Mouse (Mus musculus): ENCODE data around the gene Fam20b. TPM values are rescaled to one million over a fixed set of nuclear protein-coding genes. Genes with fewer than 3 reads are reported as not detected.
A peak's percentile ranks its signal among the peaks of the same experiment; 100 is the strongest.

The Fam20b gene
- polyA plus RNA-seq, 1 experiment, result 48.8 TPM

DNA sequence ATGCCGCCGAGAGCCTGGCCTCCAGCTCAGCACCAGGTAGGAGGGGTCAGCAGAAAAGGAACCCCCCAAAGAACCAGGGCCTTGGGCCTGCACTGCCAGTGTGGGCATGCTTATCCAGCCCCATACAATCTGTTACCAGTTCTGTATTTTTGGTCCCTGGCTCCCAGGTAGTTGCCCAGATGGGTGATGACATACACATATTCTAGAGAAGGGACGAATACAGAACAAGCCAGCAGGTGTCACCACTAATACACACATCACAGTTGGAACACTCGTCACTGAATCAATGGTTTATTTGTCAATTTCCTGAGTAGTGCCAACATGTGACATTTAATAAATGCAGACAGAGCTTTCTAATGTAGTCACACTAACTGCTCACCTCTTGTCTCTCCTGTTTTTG is 78.3 kb downstream of the Fam20b start:
- Histone ChIP-seq H3K4me1 (ENCODE audit: control insufficient read depth, insufficient read depth, low read length) (peaks cover 12% of the 10 kb centered on the region), H3K27me3 (ENCODE audit: control insufficient read depth, insufficient read depth, low read length) (no peaks in the 10 kb centered on the region), H3K4me3 (replicated peaks; ENCODE audit: insufficient read depth, low read depth, low read length) (no peak overlapping the region), H3K27ac (ENCODE audit: insufficient read depth, low read length) (no peak overlapping the region)
- WGBS, result 41% methylated on average over 4 of the region's 4 CpGs
- TF ChIP-seq POLR2A (IDR thresholded peaks at IDR 0.05; ENCODE audit: borderline replicate concordance, insufficient read depth, low read length) (no peak), CTCF (IDR thresholded peaks at IDR 0.05; ENCODE audit: borderline replicate concordance, insufficient read depth, low read depth, low read length) (peak; percentile 45; the same call in 1 of the 2 replicates)
- peak in 1 of 2 experiments; percentile 61 for DNase-seq

DNA sequence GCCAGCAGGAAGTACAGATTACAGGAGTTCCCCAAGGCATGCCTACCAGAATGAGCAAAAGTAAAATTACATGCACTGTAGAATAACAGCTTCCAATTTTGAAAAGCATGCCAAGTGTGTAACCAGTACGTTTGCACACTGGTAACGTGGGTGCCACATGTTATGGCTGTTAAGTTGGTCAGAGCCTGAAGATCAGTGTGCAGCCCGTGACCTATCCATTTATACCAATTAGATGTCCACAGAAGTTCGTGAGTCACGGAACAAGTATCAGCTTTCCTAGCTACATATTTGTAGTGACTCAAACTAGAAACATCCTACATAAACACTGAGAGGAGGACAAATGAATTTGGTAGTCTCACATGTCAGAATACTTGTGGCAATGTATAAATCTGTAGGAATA is 79.4 kb downstream of the Fam20b start:
- no peak overlapping the region for H3K4me3 ChIP-seq (replicated peaks; ENCODE audit: insufficient read depth, low read depth, low read length)
- TF ChIP-seq CTCF (IDR thresholded peaks at IDR 0.05; ENCODE audit: borderline replicate concordance, insufficient read depth, low read depth, low read length), result no peak
- no peak for TF ChIP-seq POLR2A (IDR thresholded peaks at IDR 0.05; ENCODE audit: borderline replicate concordance, insufficient read depth, low read length)
- DNase-seq, result no peak

DNA sequence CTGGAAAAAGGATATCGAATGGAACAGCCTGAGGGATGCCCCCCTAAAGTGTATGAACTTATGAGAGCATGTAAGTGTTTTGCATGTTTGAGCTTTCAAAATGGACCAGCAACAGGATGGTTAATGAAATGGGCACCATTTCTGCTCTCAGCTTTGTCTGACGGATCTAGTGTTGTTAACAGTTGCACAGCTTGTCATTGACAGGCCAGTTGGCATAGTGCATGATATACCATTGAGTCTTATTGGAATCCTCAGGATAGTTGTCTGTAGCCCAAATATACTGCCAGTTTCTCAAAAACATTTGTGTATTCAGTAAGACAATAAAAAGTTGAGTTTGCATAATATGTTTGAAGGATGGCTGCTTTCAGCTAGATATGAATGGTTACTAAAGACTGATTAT is 83.7 kb downstream of the Fam20b start:
- Histone ChIP-seq H3K4me3 (replicated peaks; ENCODE audit: insufficient read depth, low read depth, low read length) (no peak overlapping the region), H3K27ac (ENCODE audit: insufficient read depth, low read length) (no peak overlapping the region), H3K4me1 (ENCODE audit: control insufficient read depth, insufficient read depth, low read length) (no peaks in the 10 kb centered on the region), H3K27me3 (ENCODE audit: control insufficient read depth, insufficient read depth, low read length) (no peaks in the 10 kb centered on the region)
- no peak for DNase-seq
- 65% methylated on average over 2 of the region's 2 CpGs for WGBS
- TF ChIP-seq CTCF (IDR thresholded peaks at IDR 0.05; ENCODE audit: borderline replicate concordance, insufficient read depth, low read depth, low read length) (no peak), POLR2A (IDR thresholded peaks at IDR 0.05; ENCODE audit: borderline replicate concordance, insufficient read depth, low read length) (no peak)

More for the DNA sequence above, 79.4 kb downstream of the Fam20b start:
- Histone ChIP-seq H3K27ac (ENCODE audit: insufficient read depth, low read length) (no peak overlapping the region), H3K4me1 (ENCODE audit: control insufficient read depth, insufficient read depth, low read length) (peaks cover 7% of the 10 kb centered on the region), H3K27me3 (ENCODE audit: control insufficient read depth, insufficient read depth, low read length) (no peaks in the 10 kb centered on the region)
- WGBS, result 86% methylated on average over 5 of the region's 5 CpGs

- Histone ChIP-seq H3K27ac (ENCODE audit: insufficient read depth, low read length) (no peak overlapping the region), H3K27me3 (ENCODE audit: control insufficient read depth, insufficient read depth, low read length) (no peaks in the 10 kb centered on the region), H3K4me1 (ENCODE audit: control insufficient read depth, insufficient read depth, low read length) (no peaks in the 10 kb centered on the region; the same call in 1 of the 2 replicates), H3K4me3 (replicated peaks; ENCODE audit: insufficient read depth, low read depth, low read length) (no peak overlapping the region)
- TF ChIP-seq POLR2A (IDR thresholded peaks at IDR 0.05; ENCODE audit: borderline replicate concordance, insufficient read depth, low read length) (no peak), CTCF (IDR thresholded peaks at IDR 0.05; ENCODE audit: borderline replicate concordance, insufficient read depth, low read depth, low read length) (peak; percentile 47; the same call in 1 of the 2 replicates)
- DNase-seq, result peak; percentile 54 to 67
- WGBS, result 70% methylated on average over 10 of the region's 10 CpGs
Measured at GRCm38 (mm10) chr1:156633095-156633494, 85.8 kb downstream of the Fam20b start.

DNA sequence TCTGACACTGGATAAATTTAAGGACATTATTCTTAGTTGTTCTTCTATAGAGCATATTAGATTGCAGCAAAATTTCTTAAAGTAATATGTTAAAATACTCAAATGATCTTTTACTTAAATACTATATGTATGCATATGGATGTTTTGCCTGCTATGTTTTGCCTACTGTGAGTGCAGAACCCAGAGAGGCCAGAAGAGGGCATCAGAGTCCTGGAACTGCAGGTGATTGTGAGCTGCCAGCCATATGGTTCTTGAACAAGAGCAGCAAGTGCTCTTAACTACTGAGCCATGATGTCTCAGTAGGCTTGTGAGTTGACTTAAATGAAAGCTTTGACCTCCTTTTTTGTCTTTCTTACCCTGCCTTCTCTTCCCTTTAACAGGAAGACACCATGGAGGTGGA is 87.9 kb downstream of the Fam20b start:
- TF ChIP-seq CTCF (IDR thresholded peaks at IDR 0.05; ENCODE audit: borderline replicate concordance, insufficient read depth, low read depth, low read length) (peak; percentile 28; the same call in 1 of the 2 replicates), POLR2A (IDR thresholded peaks at IDR 0.05; ENCODE audit: borderline replicate concordance, insufficient read depth, low read length) (no peak)
- no peak for DNase-seq
- Histone ChIP-seq H3K4me1 (ENCODE audit: control insufficient read depth, insufficient read depth, low read length) (no peaks in the 10 kb centered on the region; the same call in 1 of the 2 replicates), H3K27me3 (ENCODE audit: control insufficient read depth, insufficient read depth, low read length) (no peaks in the 10 kb centered on the region), H3K4me3 (replicated peaks; ENCODE audit: insufficient read depth, low read depth, low read length) (no peak overlapping the region), H3K27ac (ENCODE audit: insufficient read depth, low read length) (no peak overlapping the region)

- 87% methylated on average over 8 of the region's 8 CpGs for WGBS
- H3K4me1 ChIP-seq (ENCODE audit: control insufficient read depth, insufficient read depth, low read length), result no peaks in the 10 kb centered on the region; the same call in 1 of the 2 replicates
- no peak for DNase-seq
- no peak overlapping the region for H3K4me3 ChIP-seq (replicated peaks; ENCODE audit: insufficient read depth, low read depth, low read length)
- H3K27ac ChIP-seq (ENCODE audit: insufficient read depth, low read length), result no peak overlapping the region
- no peaks in the 10 kb centered on the region for H3K27me3 ChIP-seq (ENCODE audit: control insufficient read depth, insufficient read depth, low read length)
- no peak for TF ChIP-seq POLR2A (IDR thresholded peaks at IDR 0.05; ENCODE audit: borderline replicate concordance, insufficient read depth, low read length)
- TF ChIP-seq CTCF (IDR thresholded peaks at IDR 0.05; ENCODE audit: borderline replicate concordance, insufficient read depth, low read depth, low read length), result no peak
Measured at GRCm38 (mm10) chr1:156629984-156630383, 88.9 kb downstream of the Fam20b start.

Other genes with a start within 250 kb of the Fam20b start
- gene Soat1, start 244.8 kb downstream of the Fam20b start, polyA plus RNA-seq (2012; rRNA removed), result 16.5 and 17.7 TPM in 2 replicates
- 8.7 and 9.5 TPM in 2 replicates for gene Gm10031, start 195.1 kb downstream of the Fam20b start, polyA plus RNA-seq (2012; rRNA removed)
- 16.4 and 17.2 TPM in 2 replicates for gene Abl2, start 160.3 kb downstream of the Fam20b start, polyA plus RNA-seq (2012; rRNA removed)
- 6.1 and 6.5 TPM in 2 replicates for gene Tor3a, start 44.7 kb downstream of the Fam20b start, polyA plus RNA-seq (2012; rRNA removed)
- gene Angptl1, start 119.5 kb upstream of the Fam20b start, polyA plus RNA-seq (2012; rRNA removed), result 0.28 and 0.32 TPM in 2 replicates
- gene Ralgps2, start 220.5 kb upstream of the Fam20b start, polyA plus RNA-seq (2012; rRNA removed), result 19.9 and 20.3 TPM in 2 replicates

Data from cerebellum, adult 2 months (tissue).